Mouse (Mus musculus): ENCODE measurements at regions not wholly inside any gene's neighbourhood (a gene's known extent, or its start where the extent isn't known, plus 50 kb on each side); places are given as distances from the start of the nearest gene placed in this dataset.
"Not testable (repeated sequence)": the region's sequence is repeated elsewhere in the genome, so short reads cannot be mapped to it uniquely, and the experiment has no call there.

- no peak for DNase-seq (ENCODE audit: low spot score in 2 of 2)
Measured at GRCm38 (mm10) chr12:15124179-15124578, 692.5 kb downstream of the Trib2 start.

GRCm38 (mm10) chr12:15122586-15123212 lies 694.0 kb downstream of the Trib2 start:
- DNase-seq (ENCODE audit: low spot score in 2 of 2) = no peak

GRCm38 (mm10) chr12:15115556-15115955 lies 701.2 kb downstream of the Trib2 start:
- DNase-seq (ENCODE audit: low spot score in 2 of 2) = no peak

GRCm38 (mm10) chr12:15114793-15115192 lies 701.9 kb downstream of the Trib2 start:
- DNase-seq (ENCODE audit: low spot score in 2 of 2) = no peak

- DNase-seq (ENCODE audit: low spot score in 2 of 2) = no peak
Measured at GRCm38 (mm10) chr12:15111049-15111448, 705.7 kb downstream of the Trib2 start.

- DNase-seq (ENCODE audit: low spot score in 2 of 2) = no peak
Measured at GRCm38 (mm10) chr12:15104876-15105275, 711.8 kb downstream of the Trib2 start.

- DNase-seq (ENCODE audit: low spot score in 2 of 2) = no peak
Measured at GRCm38 (mm10) chr12:15078615-15079014, 738.1 kb downstream of the Trib2 start.

GRCm38 (mm10) chr12:15064351-15064750 lies 752.4 kb downstream of the Trib2 start:
- DNase-seq (ENCODE audit: low spot score in 2 of 2) = no peak

GRCm38 (mm10) chr12:15051387-15051786 lies 765.3 kb downstream of the Trib2 start:
- no peak for DNase-seq (ENCODE audit: low spot score in 2 of 2)

- DNase-seq (ENCODE audit: low spot score in 2 of 2) = no peak
Measured at GRCm38 (mm10) chr12:15043264-15043663, 773.5 kb downstream of the Trib2 start.

- DNase-seq (ENCODE audit: low spot score in 2 of 2) = no peak
Measured at GRCm38 (mm10) chr12:15011091-15011490, 805.6 kb downstream of the Trib2 start.

- not testable (repeated sequence) for DNase-seq (ENCODE audit: low spot score in 2 of 2)
Measured at GRCm38 (mm10) chr12:15002401-15002800, 814.3 kb downstream of the Trib2 start.

Small RNA genes in the stretch of these regions (microRNA-seq; reads per million reads assigned to microRNA genes)
- gene Gm27682 = 0 reads per million in 2 experiments

Measured in left cerebral cortex, adult 8-10 months (tissue).